Mouse (Mus musculus) forebrain, embryonic 16.5 days (tissue): Measurements from ENCODE around the gene Card9. TPM values are rescaled to one million over a fixed set of nuclear protein-coding genes. Genes with fewer than 3 reads are reported as not detected.

Source experiments
- ATAC-seq: fragments of 200-750 bp; cut with Nextera tagmentation; 2 replicates; pipeline ENCODE4 v1.8.0; 2017; ENCODE audit warnings: mild to moderate bottlenecking, moderate library complexity
- H3K27ac ChIP-seq: fragments of 300-500 bp; sonication (generic); 2 replicates; pipeline ENCODE4 v1.5.1; 2014; ENCODE audit warnings: low read length, control low read depth
- H3K27me3 ChIP-seq: fragments of 300-500 bp; sonication (generic); replicated peaks from 2 replicates; pipeline ENCODE4 v1.6.1; 2014; ENCODE audit warnings: low read length; ENCODE audit not compliant: control insufficient read depth, insufficient read depth
- H3K36me3 ChIP-seq: fragments of 300-500 bp; sonication (generic); 2 replicates; pipeline ENCODE4 v1.6.1; 2014; ENCODE audit not compliant: control insufficient read depth, insufficient read depth
- H3K4me1 ChIP-seq: fragments of 300-500 bp; sonication (generic); replicated peaks from 2 replicates; pipeline ENCODE4 v1.6.1; 2014; ENCODE audit warnings: low read length; ENCODE audit not compliant: control insufficient read depth, insufficient read depth
- H3K4me2 ChIP-seq: fragments of 300-500 bp; sonication (generic); 2 replicates; pipeline ENCODE4 v1.6.1; 2014; ENCODE audit warnings: mild to moderate bottlenecking, low read length, control low read depth
- H3K4me3 ChIP-seq: fragments of 300-500 bp; sonication (generic); replicated peaks from 2 replicates; pipeline ENCODE4 v1.5.1; 2014; ENCODE audit warnings: mild to moderate bottlenecking, low read length, control low read depth
- H3K9ac ChIP-seq: fragments of 300-500 bp; sonication (generic); replicated peaks from 2 replicates; pipeline ENCODE4 v1.6.1; 2014; ENCODE audit warnings: low read depth, low read length, control low read depth
- H3K9me3 ChIP-seq: fragments of 300-500 bp; sonication (generic); 2 replicates; pipeline ENCODE4 v1.6.1; 2016; ENCODE audit warnings: low read length; ENCODE audit not compliant: control insufficient read depth
- WGBS: fragments of 180-500 bp; shearing (Covaris S2); extraction: QIAGEN DNeasy Blood & Tissue Kit; methylation state at CpG from one replicate; pipeline ENCODE4 v1.1.7; 2014; 5-methylcytosine and 5-hydroxymethylcytosine counted together
- polyA plus RNA-seq: library from polyadenylated mRNA; unstranded; fragments of >200 nt; fragmentation: Nextera tagmentation; extraction: Ambion mirVana; gene quantifications from 2 replicates; pipeline ENCODE4 v1.2.1, GENCODE M21; 2015

Card9 gene
- polyA plus RNA-seq, 1 experiment from 2014 or later = 2.2 TPM

DNA sequence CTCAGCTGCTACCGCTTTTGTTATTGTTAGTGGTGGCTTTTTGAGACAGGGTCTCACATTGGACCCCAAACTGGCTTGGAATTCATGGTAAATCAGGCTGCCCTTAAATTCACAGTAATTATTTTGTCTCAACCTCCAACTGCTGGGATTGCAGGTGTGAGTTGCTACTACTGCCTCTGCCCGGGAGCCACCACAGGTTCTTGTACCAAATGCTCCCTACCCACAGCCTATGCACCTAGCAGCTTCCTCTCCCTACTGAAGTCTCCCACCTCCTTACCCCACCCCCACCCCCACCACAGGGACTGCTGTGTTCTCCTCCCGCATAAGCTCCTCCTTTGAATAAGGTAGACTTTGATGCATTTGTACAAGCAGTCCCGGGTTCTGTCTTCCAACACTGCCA lies 4.5 kb downstream of the Card9 start:
- Histone ChIP-seq H3K27me3 (no peaks in the 10 kb centered on the region), H3K9me3 (no peaks in the 10 kb centered on the region), H3K4me3 (no peak overlapping the region), H3K4me1 (peaks cover 12% of the 10 kb centered on the region), H3K9ac (no peak overlapping the region), H3K36me3 (no peaks in the 10 kb centered on the region), H3K27ac (no peak overlapping the region), H3K4me2 (no peak overlapping the region)
- WGBS = 73% methylated on average over 4 of the region's 4 CpGs
- no peak for ATAC-seq

DNA sequence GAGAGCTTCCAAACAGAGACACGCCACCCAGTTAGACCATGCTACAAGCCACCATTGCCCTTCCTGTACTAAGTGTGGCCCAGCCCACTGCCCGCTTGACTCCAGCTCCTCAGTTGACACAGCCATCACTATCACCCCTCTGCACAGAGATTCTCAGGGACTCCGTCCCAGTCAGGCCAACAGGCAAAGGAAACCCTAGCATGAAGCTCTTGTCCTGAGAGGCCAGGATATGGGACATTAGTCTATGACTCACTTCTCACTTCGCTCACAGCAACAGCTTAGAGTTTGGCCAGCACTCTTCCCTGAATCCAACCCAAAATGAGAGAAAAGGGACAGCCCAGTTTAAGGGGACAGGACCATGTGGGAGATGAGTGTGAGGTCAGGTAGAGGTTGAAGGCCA lies 6.3 kb downstream of the Card9 start:
- no peak overlapping the region for H3K27ac ChIP-seq
- no peak for ATAC-seq
- no peak overlapping the region for H3K9ac ChIP-seq
- WGBS = 92% methylated on average over 4 of the region's 4 CpGs
- H3K4me2 ChIP-seq = no peak overlapping the region
- H3K36me3 ChIP-seq = no peaks in the 10 kb centered on the region
- H3K4me3 ChIP-seq = no peak overlapping the region
- peaks cover 20% of the 10 kb centered on the region for H3K4me1 ChIP-seq
- no peaks in the 10 kb centered on the region for H3K9me3 ChIP-seq
- H3K27me3 ChIP-seq = no peaks in the 10 kb centered on the region

DNA sequence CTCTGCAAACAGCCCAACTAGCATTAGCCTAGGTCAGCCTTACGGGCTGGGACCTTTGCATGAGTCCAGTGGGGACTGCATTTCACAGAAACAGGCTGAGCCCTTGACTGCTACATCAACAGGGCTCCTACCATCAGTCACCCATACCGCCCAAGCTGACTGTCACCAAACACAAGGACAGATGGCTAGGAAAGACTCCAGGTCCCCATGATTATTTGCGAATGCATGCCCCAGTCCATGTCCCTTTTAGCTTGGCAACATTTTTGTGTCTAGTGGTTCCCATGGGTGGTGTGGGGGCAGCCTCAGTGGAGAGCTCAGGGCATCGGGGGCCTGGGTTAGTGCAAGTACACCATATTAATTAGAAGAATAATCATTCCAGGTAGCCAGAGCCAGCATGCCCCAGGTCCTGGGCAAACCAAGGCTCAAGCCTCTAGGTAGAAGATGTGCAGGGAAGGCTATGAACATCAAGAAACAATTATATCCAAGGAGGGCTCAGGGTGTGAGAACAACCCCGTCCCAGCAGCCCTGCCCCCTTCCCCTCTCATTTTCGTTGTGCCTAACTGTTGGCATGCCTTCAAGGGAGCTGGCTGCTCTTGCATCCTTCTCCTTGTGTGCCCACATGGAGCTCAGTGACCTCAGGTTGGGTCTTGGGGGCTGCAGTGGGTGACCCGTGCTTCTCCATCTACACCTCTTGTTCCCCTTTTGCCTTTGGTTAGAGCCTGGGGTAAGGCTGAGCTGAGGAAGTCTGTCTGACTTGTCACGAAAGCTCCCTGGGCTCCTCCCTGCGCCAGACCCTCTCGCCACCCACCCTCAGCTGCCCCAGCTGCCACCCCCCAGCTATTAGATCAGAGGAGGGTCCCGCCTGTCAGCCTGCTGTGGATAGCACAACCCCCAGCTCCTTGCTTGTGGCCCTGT lies 7.4 kb downstream of the Card9 start:
- no peaks in the 10 kb centered on the region; the same call in 1 of the 2 replicates for H3K36me3 ChIP-seq
- no peak overlapping the region for H3K27ac ChIP-seq
- peak overlapping the region; percentile 96 for H3K9ac ChIP-seq
- H3K27me3 ChIP-seq = no peaks in the 10 kb centered on the region
- no peak for ATAC-seq
- peak overlapping the region; percentile 82 for H3K4me2 ChIP-seq
- 88% methylated on average over 11 of the region's 11 CpGs for WGBS
- peak overlapping the region; percentile 89 for H3K4me3 ChIP-seq
- peaks cover 20% of the 10 kb centered on the region for H3K4me1 ChIP-seq
- H3K9me3 ChIP-seq = no peaks in the 10 kb centered on the region

DNA sequence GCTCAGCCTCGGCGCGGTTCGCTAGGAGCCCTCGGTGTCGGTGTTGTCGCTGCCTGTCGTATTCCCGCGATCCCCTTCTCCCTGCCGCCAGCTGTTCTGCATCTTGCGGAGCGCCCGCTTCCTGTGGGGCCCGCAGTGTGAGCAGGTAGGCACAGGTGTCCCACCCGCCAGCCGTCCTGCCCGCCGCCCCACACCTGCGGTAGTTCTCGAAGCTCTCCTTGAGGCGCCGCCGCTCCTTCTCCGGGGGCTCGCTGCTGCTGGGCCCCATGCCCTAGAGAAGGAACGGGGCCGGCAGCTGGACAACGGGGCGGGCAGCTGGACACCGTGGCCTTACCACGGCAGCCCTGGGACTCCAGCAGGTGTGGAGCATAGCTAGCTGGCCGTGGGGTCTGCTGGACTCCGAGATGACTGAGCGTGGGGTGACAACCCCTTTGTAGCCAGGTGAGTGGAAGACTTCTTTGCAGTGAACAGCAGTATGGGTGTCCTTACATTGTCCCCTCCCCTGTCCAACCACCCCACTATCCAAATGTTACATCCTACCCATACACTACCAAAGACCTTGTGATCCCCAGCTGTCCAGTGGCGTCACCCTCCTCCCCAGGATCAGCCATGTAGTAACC lies 8.3 kb downstream of the Card9 start:
- peak overlapping the region; percentile 82 for H3K4me2 ChIP-seq
- H3K4me1 ChIP-seq = peaks cover 20% of the 10 kb centered on the region
- no peaks in the 10 kb centered on the region for H3K9me3 ChIP-seq
- peak overlapping the region; percentile 89 for H3K4me3 ChIP-seq
- H3K27me3 ChIP-seq = no peaks in the 10 kb centered on the region
- no peaks in the 10 kb centered on the region; the same call in none of the 2 replicates for H3K36me3 ChIP-seq
- H3K9ac ChIP-seq = peak overlapping the region; percentile 96
- peak; percentile 57 for ATAC-seq
- 3% methylated on average over 36 of the region's 36 CpGs for WGBS
- peak overlapping the region; percentile 87 for H3K27ac ChIP-seq

DNA sequence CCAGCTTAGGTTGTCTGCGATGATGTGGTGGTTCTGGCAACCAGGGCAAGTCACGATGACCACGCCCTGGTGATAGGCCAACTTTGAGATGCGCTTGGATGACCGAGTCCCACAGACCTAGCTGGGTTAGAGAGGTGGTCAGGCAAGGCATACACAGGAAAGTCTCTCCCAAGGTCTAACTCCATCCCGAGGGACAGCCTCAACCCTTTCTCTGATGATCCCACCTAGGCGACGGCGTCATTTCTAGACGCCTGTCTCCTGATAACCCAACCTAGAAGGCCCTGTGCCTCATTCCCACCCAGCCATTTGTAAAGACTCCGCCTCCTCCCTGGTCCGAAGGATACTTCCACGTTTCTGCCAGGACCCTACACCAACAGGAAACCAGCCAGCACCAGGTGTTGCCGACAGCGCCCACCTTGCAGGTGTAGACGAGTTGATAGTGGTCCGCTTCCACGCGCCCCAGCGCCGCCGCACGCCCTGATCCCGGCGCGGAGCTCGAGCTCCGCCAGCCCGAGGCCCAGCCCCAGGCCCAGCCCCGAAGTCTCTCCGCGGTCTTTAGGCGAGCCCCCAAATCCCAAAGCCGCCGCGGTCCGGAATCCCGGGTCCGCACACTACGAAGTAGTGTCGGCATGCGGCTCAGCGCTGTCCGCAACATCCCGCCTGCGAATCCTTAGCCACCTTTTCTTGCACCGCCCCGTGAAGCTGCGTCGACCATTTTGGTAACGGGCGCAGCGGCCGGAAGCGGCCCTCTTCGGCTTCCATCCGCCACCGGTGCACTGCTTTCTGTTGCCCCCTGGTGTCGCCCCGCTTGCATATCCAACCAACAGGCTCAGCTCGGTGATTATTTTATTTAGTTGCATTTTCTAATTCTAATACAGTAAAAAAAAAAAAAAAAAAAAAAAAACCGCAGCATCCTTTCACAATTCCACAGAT lies 9.1 kb downstream of the Card9 start, which contains the start of gene Dnlz:
TSS of gene Dnlz (minus strand) at position 753 of the 933 bp plus-strand sequence.
- peak; percentile 87 for ATAC-seq
- Histone ChIP-seq H3K4me1 (peaks cover 20% of the 10 kb centered on the region), H3K27ac (peak within 1 kb of the TSS; percentile 87), H3K36me3 (peaks cover 5% of the 10 kb centered on the region), H3K4me2 (peak within 1 kb of the TSS; percentile 93), H3K27me3 (no peaks in the 10 kb centered on the region), H3K4me3 (peak within 1 kb of the TSS; percentile 89), H3K9me3 (no peaks in the 10 kb centered on the region), H3K9ac (peak within 1 kb of the TSS; percentile 96)
- 2% methylated on average over 62 of the region's 62 CpGs for WGBS

DNA sequence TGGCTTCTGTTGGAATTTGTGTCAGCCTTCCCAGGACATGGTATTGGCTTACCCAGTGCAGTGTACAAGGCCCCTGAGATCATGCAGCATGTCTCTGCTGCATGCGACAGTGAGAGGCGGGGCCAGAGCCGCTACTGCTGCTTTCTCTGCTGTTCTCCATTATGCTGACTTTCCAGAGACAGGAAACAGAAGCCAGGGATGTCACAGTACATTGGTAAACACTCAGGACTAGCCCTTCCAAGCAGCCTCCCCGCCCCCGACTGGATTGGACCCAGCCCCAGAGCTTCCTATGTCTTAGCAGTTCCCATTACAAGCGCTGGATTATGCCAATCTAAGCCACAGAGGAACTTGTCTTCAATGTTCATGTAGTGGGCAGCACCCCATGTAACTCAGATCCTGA lies 12.5 kb downstream of the Card9 start:
- Histone ChIP-seq H3K4me1 (peaks cover 17% of the 10 kb centered on the region), H3K36me3 (peaks cover 23% of the 10 kb centered on the region), H3K4me2 (no peak overlapping the region), H3K4me3 (no peak overlapping the region), H3K27me3 (no peaks in the 10 kb centered on the region), H3K27ac (no peak overlapping the region), H3K9ac (no peak overlapping the region), H3K9me3 (no peaks in the 10 kb centered on the region)
- WGBS = 75% methylated on average over 6 of the region's 6 CpGs
- ATAC-seq = no peak

DNA sequence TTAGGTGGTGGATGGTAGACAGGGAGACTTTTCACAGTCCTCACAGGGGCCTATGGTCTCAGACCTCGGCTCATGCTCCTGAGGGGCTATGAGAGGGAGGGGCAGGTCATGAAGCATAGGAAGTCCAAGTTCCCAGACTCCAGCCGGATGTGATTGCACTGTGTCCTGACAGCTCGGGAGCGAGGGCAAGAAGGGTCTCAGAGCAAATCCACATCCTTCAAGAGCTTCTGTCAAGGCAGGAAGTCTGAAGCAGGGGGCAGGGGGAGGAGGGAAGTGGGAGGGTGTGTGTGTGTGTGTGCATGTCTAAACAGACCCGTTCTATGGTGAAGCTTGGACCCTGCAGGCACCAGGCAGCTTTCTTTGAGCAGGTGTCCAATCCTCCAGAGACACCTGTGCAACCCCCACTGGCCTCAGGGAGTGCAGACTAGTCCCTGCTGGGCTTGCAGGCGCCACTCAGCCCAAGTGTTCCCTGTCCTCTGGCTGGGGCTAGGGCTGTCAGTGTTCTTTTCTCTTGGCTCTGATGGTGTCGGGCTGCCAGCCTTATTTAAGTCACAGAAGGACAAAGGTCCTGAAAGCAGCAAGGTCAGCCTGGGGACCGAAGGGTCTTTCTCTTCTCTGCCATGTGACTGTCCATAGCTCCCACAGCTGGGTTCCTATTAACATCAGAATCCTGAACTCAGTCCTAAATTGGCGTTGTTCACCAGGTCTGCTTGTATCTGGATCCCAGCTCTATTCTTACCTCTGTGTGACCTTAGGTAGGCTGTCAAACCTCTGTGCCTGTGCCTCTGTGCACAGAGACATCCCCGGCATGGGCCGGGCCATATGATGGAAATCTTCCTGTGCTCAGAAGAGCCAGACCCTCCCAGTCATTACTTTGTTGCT lies 17.9 kb downstream of the Card9 start:
- Histone ChIP-seq H3K27me3 (no peaks in the 10 kb centered on the region), H3K4me2 (no peak overlapping the region), H3K4me1 (peaks cover 5% of the 10 kb centered on the region), H3K9me3 (no peaks in the 10 kb centered on the region), H3K27ac (no peak overlapping the region), H3K36me3 (peaks cover 43% of the 10 kb centered on the region), H3K4me3 (no peak overlapping the region), H3K9ac (no peak overlapping the region)
- WGBS = 81% methylated on average over 11 of the region's 11 CpGs
- no peak for ATAC-seq

DNA sequence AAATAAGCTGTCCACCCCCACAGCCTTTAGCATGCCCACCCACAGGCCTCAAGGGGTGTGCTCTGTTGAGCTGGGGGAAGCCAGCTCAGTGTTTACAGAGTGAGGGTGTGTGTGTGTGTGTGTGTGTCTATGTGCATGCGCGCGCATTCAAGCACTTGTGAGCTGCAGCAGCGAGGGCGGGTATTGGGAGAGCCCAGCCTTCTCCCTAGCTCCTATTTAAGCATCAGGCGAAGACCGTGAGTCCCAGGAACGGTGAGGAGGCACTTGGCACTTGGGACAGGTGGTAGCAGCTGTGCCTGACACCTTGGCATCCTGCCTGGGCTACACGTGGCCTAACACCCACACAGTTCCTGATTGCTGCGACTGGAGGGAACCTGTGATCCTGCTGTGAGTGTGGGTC lies 18.7 kb downstream of the Card9 start:
- Histone ChIP-seq H3K9ac (no peak overlapping the region), H3K4me1 (peaks cover 5% of the 10 kb centered on the region), H3K9me3 (no peaks in the 10 kb centered on the region), H3K4me2 (no peak overlapping the region), H3K36me3 (peaks cover 41% of the 10 kb centered on the region), H3K27me3 (no peaks in the 10 kb centered on the region), H3K4me3 (no peak overlapping the region), H3K27ac (no peak overlapping the region)
- WGBS = 60% methylated on average over 10 of the region's 10 CpGs
- no peak for ATAC-seq
